Mouse (Mus musculus) right cerebral cortex, postnatal 25 days (tissue): ENCODE measurements around the gene Abhd13.

ENCODE experiments used
- DNase-seq: peaks from one replicate; pipeline ENCODE4 v3.0.0; 2022

Abhd13 gene

GRCm38 (mm10) chr8:10017231-10017630, 39.7 kb downstream of the Abhd13 start:
- DNase-seq: no peak

GRCm38 (mm10) chr8:10030320-10031060, 53.0 kb downstream of the Abhd13 start:
- DNase-seq: no peak

GRCm38 (mm10) chr8:10031177-10031576, 53.7 kb downstream of the Abhd13 start:
- DNase-seq: no peak

- no peak for DNase-seq
These were observed 63.4 kb downstream of the Abhd13 start for GRCm38 (mm10) chr8:10040866-10041265.
